Mouse (Mus musculus) skeletal muscle tissue, adult 2 months (tissue): ENCODE measurements around the gene Ascc2.

Source experiments
- DNase-seq: peaks from one replicate; pipeline ENCODE4 v3.0.0-alpha.2; 2012; ENCODE audit warnings: low read depth, low spot score

Ascc2 gene

GRCm38 (mm10) chr11:4637534-4638234 lies at the start of gene Ascc2:
Gene Ascc2, plus strand, starts transcription at chr11:4637747.
- DNase-seq, result peak; percentile 87

GRCm38 (mm10) chr11:4591811-4592210 lies 45.7 kb upstream of the Ascc2 start:
- no peak for DNase-seq

GRCm38 (mm10) chr11:4593491-4593848 lies 44.1 kb upstream of the Ascc2 start:
- DNase-seq, result no peak

- DNase-seq, result no peak
These were observed 43.5 kb upstream of the Ascc2 start for GRCm38 (mm10) chr11:4593849-4594607.

- peak; percentile 95 for DNase-seq
These were observed 42.7 kb upstream of the Ascc2 start, which contains the start of gene Mtmr3 for GRCm38 (mm10) chr11:4594608-4595500. Gene Mtmr3, minus strand, starts transcription at chr11:4594863.

- DNase-seq, result no peak
These were observed 39.1 kb upstream of the Ascc2 start for GRCm38 (mm10) chr11:4598411-4598810.

GRCm38 (mm10) chr11:4599916-4600315 lies 37.6 kb upstream of the Ascc2 start:
- DNase-seq, result no peak

GRCm38 (mm10) chr11:4601890-4602289 lies 35.7 kb upstream of the Ascc2 start:
- DNase-seq, result no peak

- DNase-seq, result peak; percentile 70
These were observed 34.7 kb upstream of the Ascc2 start for GRCm38 (mm10) chr11:4602691-4603441.

GRCm38 (mm10) chr11:4604441-4604840 lies 33.1 kb upstream of the Ascc2 start:
- peak; percentile 61 for DNase-seq

- no peak for DNase-seq
These were observed 32.1 kb upstream of the Ascc2 start for GRCm38 (mm10) chr11:4605414-4605813.

- no peak for DNase-seq
These were observed 31.0 kb upstream of the Ascc2 start for GRCm38 (mm10) chr11:4606541-4606940.

- DNase-seq, result peak; percentile 53
These were observed 25.6 kb upstream of the Ascc2 start for GRCm38 (mm10) chr11:4611904-4612303.

GRCm38 (mm10) chr11:4620017-4620485 lies 17.5 kb upstream of the Ascc2 start, which contains the start of gene Gm11032:
Gene Gm11032, plus strand, starts transcription at chr11:4620067.
- DNase-seq, result no peak

- DNase-seq, result peak; percentile 60
These were observed 16.9 kb upstream of the Ascc2 start for GRCm38 (mm10) chr11:4620501-4621108.

- no peak for DNase-seq
These were observed 15.7 kb upstream of the Ascc2 start for GRCm38 (mm10) chr11:4621866-4622265.

GRCm38 (mm10) chr11:4622442-4622986 lies 15.0 kb upstream of the Ascc2 start:
- no peak for DNase-seq

GRCm38 (mm10) chr11:4622997-4623396 lies 14.6 kb upstream of the Ascc2 start:
- DNase-seq, result no peak

- no peak for DNase-seq
These were observed 11.6 kb upstream of the Ascc2 start for GRCm38 (mm10) chr11:4625931-4626330.

GRCm38 (mm10) chr11:4627636-4628035 lies 9.9 kb upstream of the Ascc2 start:
- DNase-seq, result no peak
